Comparison of ENCODE assay signal across 14 mouse cellular contexts in genomic region chr6:88930049-88930448, GRCm38 (mm10). TPM values are rescaled to one million over a fixed set of nuclear protein-coding genes. Genes with fewer than 3 reads are reported as not detected.
DNase-seq lines count a peak whose midpoint lies in the region; ATAC-seq lines count a peak whose summit lies in the region.
"Had no signal": no experiment of that assay in that cellular context is flagged by ENCODE, and none has a peak within 500 bp of the region (broad histone marks: within the 10 kb centered on the region; RNA-seq: fewer than 3 reads in every experiment).

No protein-coding gene starts in this region.

- DNase-seq in heart, embryonic 10.5 days (ENCODE audit: low spot score) = no peak
- DNase-seq in thymus, adult 18-20 months = no peak
- no peak for DNase-seq in kidney, postnatal 4 days
- DNase-seq: adrenal gland, postnatal 10 days; gastrocnemius, postnatal 25 days; kidney, adult 18-20 months; kidney, postnatal 14 days had no signal

- H3K9me3 ChIP-seq in heart, embryonic 10.5 days = no peaks in the 10 kb centered on the region
- no peaks in the 10 kb centered on the region for H3K9me3 ChIP-seq in heart, embryonic 12.5 days (replicated peaks)
- no peaks in the 10 kb centered on the region for H3K9me3 ChIP-seq in neural tube, embryonic 12.5 days
- no peaks in the 10 kb centered on the region for H3K9me3 ChIP-seq in neural tube, embryonic 15.5 days (replicated peaks)
- no peaks in the 10 kb centered on the region for H3K9me3 ChIP-seq in midbrain, embryonic 12.5 days
- H3K9me3 ChIP-seq: G1E; hindbrain, embryonic 15.5 days; liver, embryonic 12.5 days had no signal

- H3K4me3 ChIP-seq in heart, embryonic 10.5 days = no peak overlapping the region
- no peak overlapping the region for H3K4me3 ChIP-seq in heart, embryonic 12.5 days
- no peak overlapping the region for H3K4me3 ChIP-seq in neural tube, embryonic 12.5 days
- no peak overlapping the region for H3K4me3 ChIP-seq in neural tube, embryonic 15.5 days (replicated peaks)
- no peak overlapping the region for H3K4me3 ChIP-seq in midbrain, embryonic 12.5 days
- H3K4me3 ChIP-seq: hindbrain, embryonic 15.5 days; liver, embryonic 12.5 days had no signal

- no peaks in the 10 kb centered on the region for H3K36me3 ChIP-seq in heart, embryonic 10.5 days
- no peaks in the 10 kb centered on the region for H3K36me3 ChIP-seq in heart, embryonic 12.5 days
- no peaks in the 10 kb centered on the region for H3K36me3 ChIP-seq in neural tube, embryonic 12.5 days
- H3K36me3 ChIP-seq in neural tube, embryonic 15.5 days = no peaks in the 10 kb centered on the region
- no peaks in the 10 kb centered on the region for H3K36me3 ChIP-seq in midbrain, embryonic 12.5 days
- H3K36me3 ChIP-seq: G1E; hindbrain, embryonic 15.5 days; liver, embryonic 12.5 days had no signal

- H3K27ac ChIP-seq in heart, embryonic 10.5 days = peak overlapping the region; percentile 52; the same call in 1 of the 2 replicates
- no peak overlapping the region for H3K27ac ChIP-seq in heart, embryonic 12.5 days (ENCODE audit: poor library complexity, severe bottlenecking)
- H3K27ac ChIP-seq in neural tube, embryonic 12.5 days = peak overlapping the region; percentile 17; the same call in 1 of the 2 replicates
- no peak overlapping the region; the same call in 1 of the 2 replicates for H3K27ac ChIP-seq in neural tube, embryonic 15.5 days (replicated peaks)
- peak overlapping the region; percentile 82 for H3K27ac ChIP-seq in midbrain, embryonic 12.5 days (replicated peaks)
- H3K27ac ChIP-seq: liver, embryonic 12.5 days had no signal

- H3K4me2 ChIP-seq in heart, embryonic 12.5 days = no peak overlapping the region
- H3K4me2 ChIP-seq in neural tube, embryonic 12.5 days (replicated peaks) = no peak overlapping the region
- no peak overlapping the region for H3K4me2 ChIP-seq in neural tube, embryonic 15.5 days
- no peak overlapping the region for H3K4me2 ChIP-seq in midbrain, embryonic 12.5 days (replicated peaks)
- H3K4me2 ChIP-seq: hindbrain, embryonic 15.5 days; liver, embryonic 12.5 days had no signal

- no peak overlapping the region for H3K9ac ChIP-seq in heart, embryonic 12.5 days
- H3K9ac ChIP-seq in neural tube, embryonic 12.5 days = no peak overlapping the region
- no peak overlapping the region for H3K9ac ChIP-seq in neural tube, embryonic 15.5 days (replicated peaks)
- no peak overlapping the region for H3K9ac ChIP-seq in midbrain, embryonic 12.5 days (replicated peaks)
- H3K9ac ChIP-seq: liver, embryonic 12.5 days had no signal

- H3K27me3 ChIP-seq in heart, embryonic 10.5 days (ENCODE audit: insufficient read depth, poor library complexity, severe bottlenecking) = peaks cover 25% of the 10 kb centered on the region
- H3K27me3 ChIP-seq in heart, embryonic 12.5 days (replicated peaks) = peaks cover 6% of the 10 kb centered on the region; the same call in 1 of the 2 replicates
- H3K27me3 ChIP-seq in neural tube, embryonic 12.5 days (replicated peaks) = no peaks in the 10 kb centered on the region
- H3K27me3 ChIP-seq in neural tube, embryonic 15.5 days (replicated peaks) = 0 out of 2 replicates have a peak, but pooled peaks cover 3% of the 10 kb centered on the region
- peaks cover 30% of the 10 kb centered on the region for H3K27me3 ChIP-seq in midbrain, embryonic 12.5 days
- H3K27me3 ChIP-seq: hindbrain, embryonic 15.5 days had no signal

- 63% methylated on average over 7 of the region's 7 CpGs for WGBS in heart, embryonic 10.5 days
- WGBS in heart, embryonic 12.5 days = 60% methylated on average over 7 of the region's 7 CpGs
- WGBS in neural tube, embryonic 12.5 days = 23% methylated on average over 7 of the region's 7 CpGs
- 33% methylated on average over 7 of the region's 7 CpGs for WGBS in neural tube, embryonic 15.5 days
- 37% methylated on average over 7 of the region's 7 CpGs for WGBS in midbrain, embryonic 12.5 days

- H3K4me1 ChIP-seq in heart, embryonic 10.5 days = peaks cover 65% of the 10 kb centered on the region
- H3K4me1 ChIP-seq in heart, embryonic 12.5 days (replicated peaks) = peaks cover 46% of the 10 kb centered on the region
- peaks cover 54% of the 10 kb centered on the region for H3K4me1 ChIP-seq in neural tube, embryonic 12.5 days
- peaks cover 69% of the 10 kb centered on the region for H3K4me1 ChIP-seq in neural tube, embryonic 15.5 days
- peaks cover 75% of the 10 kb centered on the region for H3K4me1 ChIP-seq in midbrain, embryonic 12.5 days

- ATAC-seq in heart, embryonic 12.5 days (ENCODE audit: insufficient number of reproducible peaks, low FRiP score) = no peak
- ATAC-seq in neural tube, embryonic 12.5 days (ENCODE audit: low FRiP score, low read depth) = no peak
- ATAC-seq in neural tube, embryonic 15.5 days (ENCODE audit: low FRiP score) = no peak
- ATAC-seq in midbrain, embryonic 12.5 days (ENCODE audit: low FRiP score, low read depth) = no peak
- ATAC-seq: liver, embryonic 12.5 days had no signal

RNA-seq across cellular contexts. Expression of gene Tpra1, which starts 28.0 kb away (rescaled TPM):
- polyA plus RNA-seq in heart, embryonic 10.5 days (2016; fragmentation: Nextera tagmentation; extraction: Ambion mirVana) = 46.1 and 52.4 TPM in 2 replicates
- polyA plus RNA-seq in heart, embryonic 12.5 days (2016; fragmentation: Nextera tagmentation; extraction: Ambion mirVana) = 42.8 and 48.0 TPM in 2 replicates
- 60.6 and 61.2 TPM in 2 replicates for polyA plus RNA-seq in neural tube, embryonic 12.5 days (2016; fragmentation: Nextera tagmentation; extraction: Ambion mirVana)
- polyA plus RNA-seq in neural tube, embryonic 15.5 days (2015; fragmentation: Nextera tagmentation; extraction: Ambion mirVana) = 88.1 and 91.7 TPM in 2 replicates
- polyA plus RNA-seq in midbrain, embryonic 12.5 days (2016; fragmentation: Nextera tagmentation; extraction: Ambion mirVana) = 53.6 and 61.7 TPM in 2 replicates

RNA-seq across cellular contexts. Expression of gene Mcm2, which starts 31.5 kb away (rescaled TPM):
- polyA plus RNA-seq in heart, embryonic 10.5 days (2016; fragmentation: Nextera tagmentation; extraction: Ambion mirVana) = 184 TPM in 2 replicates
- polyA plus RNA-seq in heart, embryonic 12.5 days (2016; fragmentation: Nextera tagmentation; extraction: Ambion mirVana) = 130 TPM in 2 replicates
- polyA plus RNA-seq in neural tube, embryonic 12.5 days (2016; fragmentation: Nextera tagmentation; extraction: Ambion mirVana) = 120 and 127 TPM in 2 replicates
- polyA plus RNA-seq in neural tube, embryonic 15.5 days (2015; fragmentation: Nextera tagmentation; extraction: Ambion mirVana) = 20.5 and 52.5 TPM in 2 replicates
- 157 and 158 TPM in 2 replicates for polyA plus RNA-seq in midbrain, embryonic 12.5 days (2016; fragmentation: Nextera tagmentation; extraction: Ambion mirVana)

RNA-seq across cellular contexts. Expression of gene Podxl2, which starts 55.2 kb away (rescaled TPM):
- 26.7 and 28.6 TPM in 2 replicates for polyA plus RNA-seq in heart, embryonic 10.5 days (2016; fragmentation: Nextera tagmentation; extraction: Ambion mirVana)
- polyA plus RNA-seq in heart, embryonic 12.5 days (2016; fragmentation: Nextera tagmentation; extraction: Ambion mirVana) = 44.0 and 50.8 TPM in 2 replicates
- polyA plus RNA-seq in neural tube, embryonic 12.5 days (2016; fragmentation: Nextera tagmentation; extraction: Ambion mirVana) = 362 and 381 TPM in 2 replicates
- 504 and 640 TPM in 2 replicates for polyA plus RNA-seq in neural tube, embryonic 15.5 days (2015; fragmentation: Nextera tagmentation; extraction: Ambion mirVana)
- 305 and 314 TPM in 2 replicates for polyA plus RNA-seq in midbrain, embryonic 12.5 days (2016; fragmentation: Nextera tagmentation; extraction: Ambion mirVana)
- polyA plus RNA-seq: G1E had no signal

Comparison
In these comparisons a context has a peak if more than half of its experiments do, and no peak if none do; other contexts are left out.
1. H3K27ac ChIP-seq: peak in heart, embryonic 10.5 days (single experiment), neural tube, embryonic 12.5 days (single experiment) and midbrain, embryonic 12.5 days (single experiment); none in heart, embryonic 12.5 days (single experiment) and neural tube, embryonic 15.5 days (single experiment).